Mouse (Mus musculus) kidney, embryonic 14.5 days (tissue): ENCODE data around the gene Olfr16. TPM values are rescaled to one million over a fixed set of nuclear protein-coding genes. Genes with fewer than 3 reads are reported as not detected.

Experiments used
- ATAC-seq: fragments of 200-750 bp; cut with Nextera tagmentation; 2 replicates; pipeline ENCODE4 v1.8.0; 2017; ENCODE audit warnings: moderate number of reproducible peaks, mild to moderate bottlenecking, moderate TSS enrichment, moderate library complexity; ENCODE audit not compliant: low FRiP score, low TSS enrichment
- H3K27ac ChIP-seq: fragments of 300-500 bp; sonication (generic); 2 replicates; pipeline ENCODE4 v1.5.1; 2014; ENCODE audit warnings: low read depth, mild to moderate bottlenecking, low read length, moderate library complexity, mixed read lengths
- H3K27me3 ChIP-seq: fragments of 300-500 bp; sonication (generic); 2 replicates; pipeline ENCODE4 v1.6.1; 2014; ENCODE audit warnings: mild to moderate bottlenecking, low read length; ENCODE audit not compliant: control insufficient read depth, insufficient read depth
- H3K36me3 ChIP-seq: fragments of 300-500 bp; sonication (generic); 2 replicates; pipeline ENCODE4 v1.6.1; 2014; ENCODE audit warnings: low read length, mixed read lengths; ENCODE audit not compliant: control insufficient read depth, insufficient read depth
- H3K4me1 ChIP-seq: fragments of 300-500 bp; sonication (generic); 2 replicates; pipeline ENCODE4 v1.6.1; 2014; ENCODE audit warnings: low read length, mixed read lengths; ENCODE audit not compliant: control insufficient read depth, insufficient read depth
- H3K4me2 ChIP-seq: fragments of 300-500 bp; sonication (generic); replicated peaks from 2 replicates; pipeline ENCODE4 v1.6.1; 2014; ENCODE audit warnings: low read depth, mild to moderate bottlenecking, low read length
- H3K4me3 ChIP-seq: fragments of 300-500 bp; sonication (generic); 2 replicates; pipeline ENCODE4 v1.5.1; 2014; ENCODE audit warnings: mild to moderate bottlenecking, low read length
- H3K9ac ChIP-seq: fragments of 300-500 bp; sonication (generic); 2 replicates; pipeline ENCODE4 v1.6.1; 2014; ENCODE audit warnings: low read depth, mild to moderate bottlenecking, low read length, moderate library complexity
- H3K9me3 ChIP-seq: fragments of 300-500 bp; sonication (generic); 2 replicates; pipeline ENCODE4 v1.6.1; 2016; ENCODE audit warnings: low read length; ENCODE audit not compliant: control insufficient read depth
- WGBS: fragments of 180-500 bp; shearing (Covaris S2); extraction: QIAGEN DNeasy Blood & Tissue Kit; methylation state at CpG from one replicate; pipeline ENCODE4 v1.1.7; 2014; 5-methylcytosine and 5-hydroxymethylcytosine counted together
- polyA plus RNA-seq: library from polyadenylated mRNA; unstranded; fragments of >200 nt; fragmentation: Nextera tagmentation; extraction: Ambion mirVana; gene quantifications from 2 replicates; pipeline ENCODE4 v1.2.1, GENCODE M21; 2014

Olfr16 gene
- not detected in 2 replicates for polyA plus RNA-seq

DNA sequence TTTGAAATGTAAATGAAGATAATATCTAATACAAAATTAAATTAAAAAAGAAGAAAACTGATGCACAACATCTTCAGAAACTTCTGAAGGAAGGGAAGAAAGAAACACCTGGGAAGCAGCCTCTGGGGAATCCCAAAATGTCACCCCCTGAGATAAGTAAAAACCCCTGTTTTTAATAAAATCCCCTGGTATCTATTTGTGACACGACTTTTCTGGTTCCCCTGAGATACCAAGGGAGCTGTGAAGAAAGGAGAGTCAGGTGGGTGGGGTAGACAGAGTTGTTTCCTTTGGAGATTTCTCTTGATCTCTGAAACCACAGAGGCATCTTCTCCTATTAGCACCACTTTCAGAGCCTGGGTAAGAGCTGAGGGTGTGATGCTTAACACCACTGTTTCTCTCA, at the start of gene Olfr16:
Gene Olfr16 (plus strand): TSS at position 250 of the 400 bp plus-strand sequence.
- no peak within 1 kb of the TSS for H3K4me2 ChIP-seq
- ATAC-seq = no peak

GRCm38 (mm10) chr1:172903313-172903712, 46.9 kb upstream of the Olfr16 start:
- Histone ChIP-seq H3K4me1 (no peaks in the 10 kb centered on the region), H3K9ac (no peak overlapping the region), H3K4me2 (no peak overlapping the region), H3K27me3 (no peaks in the 10 kb centered on the region), H3K9me3 (no peaks in the 10 kb centered on the region), H3K36me3 (no peaks in the 10 kb centered on the region), H3K27ac (no peak overlapping the region), H3K4me3 (no peak overlapping the region)
- ATAC-seq = no peak

More for the DNA sequence above, at the start of gene Olfr16:
- 18% methylated on average over 1 of the region's 1 CpGs for WGBS
- H3K27ac ChIP-seq = no peak within 1 kb of the TSS
- H3K9ac ChIP-seq = no peak within 1 kb of the TSS
- no peak within 1 kb of the TSS for H3K4me3 ChIP-seq
- H3K36me3 ChIP-seq = no peaks in the 10 kb centered on the region
- no peaks in the 10 kb centered on the region for H3K4me1 ChIP-seq
- H3K27me3 ChIP-seq = no peaks in the 10 kb centered on the region
- no peaks in the 10 kb centered on the region for H3K9me3 ChIP-seq

DNA sequence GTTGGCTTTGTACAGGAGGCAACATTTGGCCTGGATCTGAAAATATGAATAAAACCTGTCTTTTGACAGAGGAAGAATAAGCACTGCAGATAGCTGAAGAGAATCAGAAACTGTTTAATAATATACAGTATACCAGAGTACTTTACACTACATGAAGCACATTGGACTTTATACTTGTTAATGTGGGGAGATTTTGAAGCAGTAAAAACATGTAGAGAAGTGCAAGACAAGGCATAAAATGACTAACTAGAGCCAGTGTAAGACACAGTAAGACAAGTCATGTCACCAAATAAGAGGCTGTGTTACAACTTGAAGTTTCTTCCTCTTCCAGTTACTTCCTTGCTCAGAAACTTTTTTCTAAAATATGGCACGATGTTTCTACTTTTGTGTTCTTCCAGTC, 33.1 kb upstream of the Olfr16 start:
- no peak for ATAC-seq
- H3K4me3 ChIP-seq = no peak overlapping the region
- no peak overlapping the region for H3K27ac ChIP-seq
- H3K4me1 ChIP-seq = no peaks in the 10 kb centered on the region
- no peak overlapping the region for H3K4me2 ChIP-seq
- H3K36me3 ChIP-seq = no peaks in the 10 kb centered on the region
- 93% methylated on average over 1 of the region's 1 CpGs for WGBS
- no peaks in the 10 kb centered on the region for H3K9me3 ChIP-seq
- H3K27me3 ChIP-seq = no peaks in the 10 kb centered on the region
- no peak overlapping the region for H3K9ac ChIP-seq

- Histone ChIP-seq H3K27ac (no peak overlapping the region), H3K36me3 (no peaks in the 10 kb centered on the region)
Measured at GRCm38 (mm10) chr1:172918450-172918849, 31.8 kb upstream of the Olfr16 start.

DNA sequence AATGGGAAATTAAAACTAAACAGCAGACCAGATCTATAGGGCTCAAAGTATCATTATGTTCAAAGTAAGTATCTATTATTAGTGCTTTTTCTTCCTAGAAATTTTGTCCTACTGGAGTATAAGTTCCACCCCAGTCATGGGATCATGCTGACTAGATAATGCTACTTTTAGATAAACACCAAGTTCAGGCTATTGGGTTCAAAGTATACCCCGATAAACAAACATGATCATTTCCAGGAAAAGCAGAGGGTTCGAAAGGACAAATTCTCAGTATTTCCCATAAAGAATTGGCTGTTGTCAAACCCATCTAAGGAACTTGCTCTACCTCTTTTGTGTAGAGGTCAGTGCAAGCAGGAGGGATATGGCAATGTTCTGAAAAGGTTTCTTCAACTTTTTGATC, 18.0 kb upstream of the Olfr16 start:
- H3K9ac ChIP-seq = no peak overlapping the region
- ATAC-seq = no peak
- H3K9me3 ChIP-seq = no peaks in the 10 kb centered on the region

More at GRCm38 (mm10) chr1:172918450-172918849, 31.8 kb upstream of the Olfr16 start:
- Histone ChIP-seq H3K27me3 (no peaks in the 10 kb centered on the region), H3K4me1 (no peaks in the 10 kb centered on the region), H3K9me3 (no peaks in the 10 kb centered on the region), H3K4me3 (no peak overlapping the region), H3K4me2 (no peak overlapping the region), H3K9ac (no peak overlapping the region)
- ATAC-seq = no peak
- WGBS = 83% methylated on average over 2 of the region's 2 CpGs

DNA sequence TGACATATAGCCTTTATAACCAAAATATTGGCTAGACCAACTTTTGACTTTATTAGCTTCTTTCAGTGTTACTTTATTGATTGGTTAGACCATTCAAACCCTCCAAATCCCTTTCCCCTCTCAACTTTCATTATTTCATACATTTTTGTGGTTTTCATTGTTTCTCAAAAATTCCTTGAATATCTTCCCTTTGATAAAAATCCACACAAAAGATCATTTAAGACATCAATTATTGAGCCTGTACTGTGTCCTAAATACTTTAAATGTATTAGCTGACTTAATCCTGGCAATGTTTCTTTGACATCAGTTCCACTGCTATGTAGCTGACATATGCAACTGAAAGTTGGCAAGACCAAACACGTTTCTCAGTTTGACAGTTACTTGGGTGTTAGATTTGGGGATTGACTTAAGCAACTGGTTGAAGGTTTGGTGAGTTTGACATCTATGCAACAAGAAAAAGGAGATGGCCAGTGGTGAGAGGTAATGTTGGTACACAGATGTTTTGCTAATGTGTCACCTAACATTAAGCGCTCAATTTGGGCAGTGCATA, 1.0 kb downstream of the Olfr16 start:
- WGBS = 84% methylated on average over 2 of the region's 2 CpGs
- Histone ChIP-seq H3K27me3 (no peaks in the 10 kb centered on the region), H3K9me3 (no peaks in the 10 kb centered on the region), H3K36me3 (no peaks in the 10 kb centered on the region), H3K4me3 (no peak overlapping the region), H3K4me1 (no peaks in the 10 kb centered on the region), H3K27ac (no peak overlapping the region), H3K4me2 (no peak overlapping the region), H3K9ac (no peak overlapping the region)
- ATAC-seq = no peak

More for the DNA sequence above, 18.0 kb upstream of the Olfr16 start:
- 89% methylated on average over 2 of the region's 2 CpGs for WGBS
- no peaks in the 10 kb centered on the region for H3K27me3 ChIP-seq
- H3K27ac ChIP-seq = no peak overlapping the region
- H3K36me3 ChIP-seq = no peaks in the 10 kb centered on the region
- no peaks in the 10 kb centered on the region for H3K4me1 ChIP-seq
- H3K4me2 ChIP-seq = no peak overlapping the region
- H3K4me3 ChIP-seq = no peak overlapping the region

DNA sequence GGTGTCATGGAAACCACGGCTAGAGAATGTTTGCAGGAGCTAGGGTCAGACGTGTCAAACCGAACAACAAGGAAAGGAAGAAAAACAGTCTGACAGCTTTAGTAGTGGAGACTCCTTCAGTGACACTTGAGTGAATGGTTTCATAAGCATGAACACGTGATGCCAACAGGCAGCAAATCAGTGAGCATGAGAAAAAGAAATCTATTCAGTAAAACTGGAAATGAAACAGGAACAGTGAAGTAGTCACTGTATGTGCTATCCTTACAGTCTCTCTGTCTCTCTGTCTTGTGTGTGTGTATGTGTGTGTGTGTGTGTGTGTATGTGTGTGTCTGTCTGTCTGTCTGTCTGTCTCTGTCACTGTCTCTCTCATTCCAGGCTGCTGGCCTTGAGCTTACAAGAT, 5.2 kb downstream of the Olfr16 start:
- no peak overlapping the region for H3K27ac ChIP-seq
- no peaks in the 10 kb centered on the region for H3K9me3 ChIP-seq
- WGBS = 29% methylated on average over 4 of the region's 4 CpGs
- no peak overlapping the region for H3K4me3 ChIP-seq
- H3K4me1 ChIP-seq = no peaks in the 10 kb centered on the region
- no peak overlapping the region for H3K4me2 ChIP-seq
- H3K9ac ChIP-seq = no peak overlapping the region
- ATAC-seq = no peak
- no peaks in the 10 kb centered on the region for H3K36me3 ChIP-seq
- no peaks in the 10 kb centered on the region for H3K27me3 ChIP-seq

- H3K9ac ChIP-seq = no peak overlapping the region
- H3K4me2 ChIP-seq = no peak overlapping the region
- H3K36me3 ChIP-seq = no peaks in the 10 kb centered on the region
- no peaks in the 10 kb centered on the region for H3K4me1 ChIP-seq
- H3K9me3 ChIP-seq = no peaks in the 10 kb centered on the region
- no peak overlapping the region for H3K27ac ChIP-seq
- no peak for ATAC-seq
- H3K27me3 ChIP-seq = no peaks in the 10 kb centered on the region
- H3K4me3 ChIP-seq = no peak overlapping the region
- 59% methylated on average over 1 of the region's 1 CpGs for WGBS
Measured at GRCm38 (mm10) chr1:172960452-172960851, 10.2 kb downstream of the Olfr16 start.

DNA sequence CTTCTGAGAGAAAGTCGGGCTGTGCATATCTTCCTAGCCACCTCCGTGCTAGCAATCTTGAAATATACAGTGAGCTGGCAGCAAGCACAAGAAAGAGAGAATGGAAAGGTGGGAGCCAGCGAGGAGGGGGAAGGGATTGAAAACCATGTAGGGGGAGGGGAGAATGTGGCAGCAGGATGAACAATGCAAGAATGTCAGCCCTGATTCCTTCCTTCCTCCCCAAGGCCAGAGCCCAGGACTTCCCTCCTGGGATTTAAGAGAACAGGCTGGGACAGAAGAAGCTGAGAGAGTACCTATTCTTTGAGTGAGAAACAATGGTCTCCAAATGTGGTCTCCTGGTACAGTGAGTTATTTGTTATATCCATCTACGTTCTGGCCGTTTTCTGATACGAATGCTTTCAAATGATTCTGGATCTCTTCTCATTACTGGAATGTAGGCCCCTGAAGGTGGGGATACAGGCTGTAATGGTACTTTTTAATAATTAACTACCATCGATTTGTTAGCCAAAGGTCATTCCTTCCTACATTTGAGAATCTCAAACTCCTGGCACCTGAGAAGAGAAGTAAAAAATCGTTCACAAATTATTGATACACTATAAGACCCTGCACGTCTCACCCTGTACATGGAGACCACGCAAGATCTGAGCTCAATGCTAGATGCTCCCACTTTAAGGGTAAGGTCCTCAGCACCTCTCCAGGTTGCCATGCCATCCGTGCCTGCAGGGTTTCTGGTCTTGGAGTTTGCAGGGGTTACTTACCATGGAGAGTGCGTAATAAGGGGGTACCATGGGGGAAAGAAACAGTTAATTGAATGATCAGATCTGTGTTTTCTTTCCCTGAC, 39.8 kb downstream of the Olfr16 start:
- Histone ChIP-seq H3K27me3 (no peaks in the 10 kb centered on the region), H3K36me3 (no peaks in the 10 kb centered on the region), H3K27ac (no peak overlapping the region), H3K9me3 (no peaks in the 10 kb centered on the region), H3K4me2 (no peak overlapping the region), H3K4me1 (no peaks in the 10 kb centered on the region), H3K4me3 (no peak overlapping the region), H3K9ac (no peak overlapping the region)
- 77% methylated on average over 12 of the region's 12 CpGs for WGBS
- no peak for ATAC-seq
